Mouse (Mus musculus): ENCODE measurements at regions not wholly inside any gene's neighbourhood (a gene's known extent, or its start where the extent isn't known, plus 50 kb on each side); places are given as distances from the start of the nearest gene placed in this dataset.

DNA sequence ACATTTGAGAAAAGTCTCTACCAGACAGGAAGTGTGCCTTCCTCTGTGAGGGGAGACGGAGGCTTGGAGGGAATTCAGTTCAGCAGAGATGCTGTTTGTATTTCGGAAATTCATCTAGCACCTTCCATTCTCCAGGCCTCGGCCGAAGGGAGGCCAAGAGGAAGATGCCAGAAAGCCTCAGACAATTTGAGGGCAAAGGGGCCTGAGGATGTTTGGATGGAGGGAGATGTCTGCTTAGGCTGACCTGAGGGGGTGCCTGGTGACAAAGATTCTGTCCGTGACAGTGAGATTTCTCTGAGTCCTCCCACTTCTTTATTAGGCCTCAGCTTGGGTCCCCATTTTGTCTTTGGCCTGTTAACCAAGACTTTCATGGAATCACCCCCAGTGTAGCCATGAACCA, 225.2 kb upstream of the Jade1 start:
- no peak for TF ChIP-seq CTCF (IDR thresholded peaks at IDR 0.05; ENCODE audit: extremely low read depth, insufficient read depth, insufficient read length, insufficient replicate concordance)
- no peak for TF ChIP-seq POLR2A (IDR thresholded peaks at IDR 0.05; ENCODE audit: low read depth, low read length)
